8 mouse cellular contexts compared by ENCODE assay signal in genomic region chr11:84879007-84879771, GRCm38 (mm10). TPM values are rescaled to one million over a fixed set of nuclear protein-coding genes. Genes with fewer than 3 reads are reported as not detected.
DNase-seq lines count a peak whose midpoint lies in the region; ATAC-seq and TF ChIP-seq lines count a peak whose summit lies in the region.

No protein-coding gene starts in this region.

- no peaks in the 10 kb centered on the region for H3K27me3 ChIP-seq in spleen, adult 2 months (ENCODE audit: control insufficient read depth, insufficient read depth, low read length)
- H3K27me3 ChIP-seq in limb, embryonic 14.5 days (ENCODE audit: control insufficient read depth, insufficient read depth, low read length), result no peaks in the 10 kb centered on the region
- no peaks in the 10 kb centered on the region for H3K27me3 ChIP-seq in stomach, embryonic 16.5 days (ENCODE audit: control insufficient read depth, insufficient read depth, low read length)

- peak overlapping the region; percentile 93 for H3K4me2 ChIP-seq in limb, embryonic 14.5 days (replicated peaks; ENCODE audit: low read depth, low read length, severe bottlenecking)
- H3K4me2 ChIP-seq in stomach, embryonic 16.5 days (ENCODE audit: low read depth, low read length), result peak overlapping the region; percentile 97

- 0 out of 2 replicates have a peak, but pooled peaks have one; percentile 4 for ATAC-seq in cerebellum, adult (ENCODE audit: insufficient number of reproducible peaks, low FRiP score, low TSS enrichment)
- ATAC-seq in limb, embryonic 14.5 days (ENCODE audit: low FRiP score, low read depth), result no peak
- ATAC-seq in stomach, embryonic 16.5 days (ENCODE audit: insufficient read depth, low FRiP score), result no peak

- H3K4me3 ChIP-seq in spleen, adult 2 months (ENCODE audit: extremely low read depth, insufficient read depth, insufficient read length), result peak overlapping the region; percentile 83
- H3K4me3 ChIP-seq in limb, embryonic 14.5 days (replicated peaks; ENCODE audit: low read length), result peak overlapping the region; percentile 70
- peak overlapping the region; percentile 92 for H3K4me3 ChIP-seq in stomach, embryonic 16.5 days (replicated peaks; ENCODE audit: low read length)

- peak overlapping the region; percentile 87 for H3K9ac ChIP-seq in limb, embryonic 14.5 days (ENCODE audit: low read depth, low read length, severe bottlenecking)
- peak overlapping the region; percentile 89 for H3K9ac ChIP-seq in stomach, embryonic 16.5 days (ENCODE audit: low read length)

- no peak for DNase-seq in cerebellum, postnatal 14 days
- peak in 1 of 2 experiments; percentile 8 for DNase-seq in spleen, adult 2 months (ENCODE audit: low read depth in 1 of 2, low spot score in 2 of 2)
- DNase-seq in spleen, postnatal 10 days (ENCODE audit: low spot score in 2 of 2), result no peak
- no peak for DNase-seq in limb, embryonic 14.5 days (ENCODE audit: low spot score)
- DNase-seq in cerebellum, adult 18-20 months, result no peak
- no peak for DNase-seq in adrenal gland, adult 18-20 months (ENCODE audit: low spot score in 2 of 2)

- no peaks in the 10 kb centered on the region for H3K9me3 ChIP-seq in limb, embryonic 14.5 days (ENCODE audit: control insufficient read depth, low read length)
- H3K9me3 ChIP-seq in stomach, embryonic 16.5 days (replicated peaks; ENCODE audit: control insufficient read depth, low read length), result no peaks in the 10 kb centered on the region

- H3K4me1 ChIP-seq in spleen, adult 2 months (ENCODE audit: control insufficient read depth, insufficient read depth, insufficient read length), result peaks cover 5% of the 10 kb centered on the region; the same call in 1 of the 2 replicates
- H3K4me1 ChIP-seq in limb, embryonic 14.5 days (ENCODE audit: control insufficient read depth, insufficient read depth, low read length), result peaks cover 8% of the 10 kb centered on the region; the same call in 1 of the 2 replicates
- peaks cover 9% of the 10 kb centered on the region for H3K4me1 ChIP-seq in stomach, embryonic 16.5 days (ENCODE audit: control insufficient read depth, insufficient read depth, low read length)

- H3K36me3 ChIP-seq in spleen, adult 2 months (ENCODE audit: control insufficient read depth, insufficient read depth, low read length), result peaks cover 2% of the 10 kb centered on the region
- H3K36me3 ChIP-seq in limb, embryonic 14.5 days (ENCODE audit: control insufficient read depth, insufficient read depth, low read length), result peaks cover 4% of the 10 kb centered on the region
- H3K36me3 ChIP-seq in stomach, embryonic 16.5 days (ENCODE audit: control insufficient read depth, insufficient read depth, low read length), result no peaks in the 10 kb centered on the region

- TF ChIP-seq POLR2A in spleen, adult 2 months (IDR thresholded peaks at IDR 0.05; ENCODE audit: low read depth, low read length), result no peak
- TF ChIP-seq POLR2A in limb, embryonic 14.5 days (IDR thresholded peaks at IDR 0.05; ENCODE audit: borderline replicate concordance, extremely low read depth, insufficient read depth, insufficient read length), result no peak

- TF ChIP-seq CTCF in spleen, adult 2 months (IDR thresholded peaks at IDR 0.05; ENCODE audit: extremely low read depth, insufficient read depth, insufficient read length, insufficient replicate concordance), result no peak

- whole genome bisulfite sequencing in spleen, adult 2 months, result 9% methylated on average over 7 of the region's 7 CpGs
- WGBS in limb, embryonic 14.5 days, result 20% methylated on average over 6 of the region's 7 CpGs
- 20% methylated on average over 6 of the region's 7 CpGs for WGBS in stomach, embryonic 16.5 days

- peak overlapping the region; percentile 74 for H3K27ac ChIP-seq in spleen, adult 2 months (ENCODE audit: insufficient read depth, low read length)
- H3K27ac ChIP-seq in limb, embryonic 14.5 days (replicated peaks; ENCODE audit: low read depth, low read length), result peak overlapping the region; percentile 88
- H3K27ac ChIP-seq in stomach, embryonic 16.5 days (ENCODE audit: low read length), result peak overlapping the region; percentile 96

RNA-seq across cellular contexts. Expression of gene Myo19, which starts 0.8 kb away (rescaled TPM):
- polyA plus RNA-seq in spleen, adult 2 months (2012; rRNA removed), result 5.3 and 5.5 TPM in 2 replicates
- polyA plus RNA-seq in limb, embryonic 14.5 days (2012; rRNA removed), result 29.2 and 36.3 TPM in 2 replicates
- polyA plus RNA-seq in limb, embryonic 14.5 days (2014; fragmentation: Nextera tagmentation; extraction: Ambion mirVana), result 11.0 and 11.3 TPM in 2 replicates
- 7.7 and 8.0 TPM in 2 replicates for polyA plus RNA-seq in stomach, embryonic 16.5 days (2015; fragmentation: Nextera tagmentation; extraction: Ambion mirVana)
- 10 to 100 TPM in 1 of 2 experiments, 1 to 10 TPM in 1; 9.4 to 11.6 TPM for total RNA-seq in adrenal gland, adult 18-20 months (2021)

RNA-seq across cellular contexts. Expression of gene Pigw, which starts 0.9 kb away (rescaled TPM):
- polyA plus RNA-seq in spleen, adult 2 months (2012; rRNA removed), result 2.2 and 2.4 TPM in 2 replicates
- polyA plus RNA-seq in limb, embryonic 14.5 days (2012; rRNA removed), result 4.9 and 5.8 TPM in 2 replicates
- polyA plus RNA-seq in limb, embryonic 14.5 days (2014; fragmentation: Nextera tagmentation; extraction: Ambion mirVana), result 2.4 and 3.6 TPM in 2 replicates
- polyA plus RNA-seq in stomach, embryonic 16.5 days (2015; fragmentation: Nextera tagmentation; extraction: Ambion mirVana), result 2.5 and 3.1 TPM in 2 replicates
- 1 to 10 TPM; 7.7 to 7.9 TPM for total RNA-seq in adrenal gland, adult 18-20 months (2021)

RNA-seq across cellular contexts. Expression of gene Ggnbp2, which starts 8.6 kb away (rescaled TPM):
- polyA plus RNA-seq in spleen, adult 2 months (2012; rRNA removed), result 25.4 and 34.1 TPM in 2 replicates
- polyA plus RNA-seq in limb, embryonic 14.5 days (2012; rRNA removed), result 86.7 and 105 TPM in 2 replicates
- polyA plus RNA-seq in limb, embryonic 14.5 days (2014; fragmentation: Nextera tagmentation; extraction: Ambion mirVana), result 67.3 and 69.9 TPM in 2 replicates
- polyA plus RNA-seq in stomach, embryonic 16.5 days (2015; fragmentation: Nextera tagmentation; extraction: Ambion mirVana), result 52.2 and 60.3 TPM in 2 replicates
- total RNA-seq in adrenal gland, adult 18-20 months (2021), result 10 to 100 TPM; 75.4 to 83.9 TPM

RNA-seq across cellular contexts. Expression of gene Znhit3, which starts 37.0 kb away (rescaled TPM):
- polyA plus RNA-seq in spleen, adult 2 months (2012; rRNA removed), result 5.4 and 5.6 TPM in 2 replicates
- polyA plus RNA-seq in limb, embryonic 14.5 days (2012; rRNA removed), result 35.0 and 37.2 TPM in 2 replicates
- 55.1 and 60.7 TPM in 2 replicates for polyA plus RNA-seq in limb, embryonic 14.5 days (2014; fragmentation: Nextera tagmentation; extraction: Ambion mirVana)
- polyA plus RNA-seq in stomach, embryonic 16.5 days (2015; fragmentation: Nextera tagmentation; extraction: Ambion mirVana), result 46.8 and 48.3 TPM in 2 replicates
- total RNA-seq in adrenal gland, adult 18-20 months (2021), result 1 to 10 TPM; 8.8 to 9.9 TPM

RNA-seq across cellular contexts. Expression of gene Dhrs11, which starts 50.4 kb away (rescaled TPM):
- 88.9 and 126 TPM in 2 replicates for polyA plus RNA-seq in spleen, adult 2 months (2012; rRNA removed)
- polyA plus RNA-seq in limb, embryonic 14.5 days (2012; rRNA removed), result 22.6 and 29.7 TPM in 2 replicates
- 11.5 and 16.2 TPM in 2 replicates for polyA plus RNA-seq in limb, embryonic 14.5 days (2014; fragmentation: Nextera tagmentation; extraction: Ambion mirVana)
- 25.5 and 29.5 TPM in 2 replicates for polyA plus RNA-seq in stomach, embryonic 16.5 days (2015; fragmentation: Nextera tagmentation; extraction: Ambion mirVana)
- 10 to 100 TPM; 41.5 to 53.6 TPM for total RNA-seq in adrenal gland, adult 18-20 months (2021)
